Mouse (Mus musculus) kidney, postnatal 0 days (tissue): ENCODE measurements around the gene Tmem87a. TPM values are rescaled to one million over a fixed set of nuclear protein-coding genes. Genes with fewer than 3 reads are reported as not detected.
A peak's percentile ranks its signal among the peaks of the same experiment; 100 is the strongest.

ENCODE experiments used
- ATAC-seq: fragments of 200-750 bp; cut with Nextera tagmentation; replicated peaks from 2 replicates; pipeline ENCODE4 v1.8.0; 2017; ENCODE audit warnings: low read depth, moderate number of reproducible peaks, moderate TSS enrichment, moderate library complexity; ENCODE audit not compliant: low FRiP score
- DNase-seq: peaks from one replicate; pipeline ENCODE4 v3.0.0-alpha.2; 2016; ENCODE audit warnings: low spot score
- H3K27ac ChIP-seq: fragments of 300-500 bp; sonication (generic); 2 replicates; pipeline ENCODE4 v1.5.1; 2014; ENCODE audit warnings: mild to moderate bottlenecking
- H3K27me3 ChIP-seq: fragments of 300-500 bp; sonication (generic); 2 replicates; pipeline ENCODE4 v1.6.1; 2014; ENCODE audit warnings: low read length, mixed read lengths; ENCODE audit not compliant: insufficient read depth
- H3K36me3 ChIP-seq: fragments of 300-500 bp; sonication (generic); 2 replicates; pipeline ENCODE4 v1.6.1; 2014; ENCODE audit warnings: low read length, mixed read lengths; ENCODE audit not compliant: insufficient read depth
- H3K4me1 ChIP-seq: fragments of 300-500 bp; sonication (generic); replicated peaks from 2 replicates; pipeline ENCODE4 v1.6.1; 2014; ENCODE audit warnings: antibody characterized with exemption, low read length, mixed read lengths; ENCODE audit not compliant: insufficient read depth
- H3K4me2 ChIP-seq: fragments of 300-500 bp; sonication (generic); 2 replicates; pipeline ENCODE4 v1.6.1; 2014; ENCODE audit warnings: mild to moderate bottlenecking, low read length, moderate library complexity, mixed read lengths
- H3K4me3 ChIP-seq: fragments of 300-500 bp; sonication (generic); replicated peaks from 2 replicates; pipeline ENCODE4 v1.5.1; 2014; ENCODE audit warnings: low read depth, low read length
- H3K9ac ChIP-seq: fragments of 300-500 bp; sonication (generic); 2 replicates; pipeline ENCODE4 v1.6.1; 2014; ENCODE audit warnings: low read depth, low read length
- H3K9me3 ChIP-seq: fragments of 300-500 bp; sonication (generic); replicated peaks from 2 replicates; pipeline ENCODE4 v1.6.1; 2016; ENCODE audit warnings: low read length, inconsistent platforms, mixed read lengths
- CTCF ChIP-seq: IDR thresholded peaks from 2 replicates; pipeline ENCODE4 v1.5.1; 2016; ENCODE audit warnings: antibody characterized with exemption, low read depth, mild to moderate bottlenecking, moderate library complexity
- WGBS: fragments of 180-500 bp; shearing (Covaris S2); extraction: QIAGEN DNeasy Blood & Tissue Kit; methylation state at CpG from one replicate; pipeline ENCODE4 v1.1.7; 2014; 5-methylcytosine and 5-hydroxymethylcytosine counted together
- polyA plus RNA-seq: library from polyadenylated mRNA; unstranded; fragments of >200 nt; fragmentation: Nextera tagmentation; extraction: Ambion mirVana; gene quantifications from 2 replicates; pipeline ENCODE4 v1.2.1, GENCODE M21; 2015

Tmem87a gene
- polyA plus RNA-seq, 1 experiment from 2014 or later = 10.4 TPM

- H3K4me2 ChIP-seq = no peak overlapping the region
- WGBS = 62% methylated on average over 9 of the region's 9 CpGs
- peak; percentile 40 for DNase-seq
- TF ChIP-seq CTCF = no peak
- H3K4me1 ChIP-seq = no peaks in the 10 kb centered on the region; the same call in 1 of the 2 replicates
- H3K4me3 ChIP-seq = no peak overlapping the region
- no peak overlapping the region for H3K9ac ChIP-seq
- no peak for ATAC-seq
- H3K27ac ChIP-seq = no peak overlapping the region
- no peaks in the 10 kb centered on the region for H3K27me3 ChIP-seq
- no peaks in the 10 kb centered on the region for H3K9me3 ChIP-seq
- H3K36me3 ChIP-seq = peaks cover 31% of the 10 kb centered on the region
Measured at GRCm38 (mm10) chr2:120348120-120348519, 55.8 kb downstream of the Tmem87a start.

DNA sequence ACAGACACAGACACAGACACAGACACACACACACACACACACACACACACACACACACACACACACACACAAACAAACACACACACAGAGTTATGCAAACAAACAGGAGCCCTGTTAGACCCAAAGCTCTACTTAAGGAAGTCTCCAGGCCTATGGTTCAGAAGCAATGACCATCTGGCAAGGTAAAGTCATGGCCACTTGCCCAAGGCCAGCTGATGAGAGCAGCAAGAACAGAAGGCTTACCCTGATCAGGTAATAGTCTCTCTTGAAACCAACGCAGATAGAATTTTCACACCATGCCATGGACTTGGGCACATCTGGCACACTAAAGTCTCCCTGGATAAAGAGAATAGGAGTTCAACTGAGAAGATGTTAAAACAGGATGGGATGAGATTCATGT lies 62.2 kb downstream of the Tmem87a start:
- 94% methylated on average over 1 of the region's 1 CpGs for WGBS
- Histone ChIP-seq H3K4me2 (no peak overlapping the region), H3K9ac (no peak overlapping the region), H3K27me3 (no peaks in the 10 kb centered on the region), H3K27ac (no peak overlapping the region), H3K4me1 (no peaks in the 10 kb centered on the region), H3K36me3 (peaks cover 42% of the 10 kb centered on the region), H3K4me3 (no peak overlapping the region), H3K9me3 (no peaks in the 10 kb centered on the region)
- no peak for TF ChIP-seq CTCF
- ATAC-seq (no peak), DNase-seq (no peak)

GRCm38 (mm10) chr2:120337886-120338285 lies 66.0 kb downstream of the Tmem87a start:
- ATAC-seq = no peak
- no peak overlapping the region for H3K4me3 ChIP-seq
- peak; percentile 34 for DNase-seq
- no peak overlapping the region for H3K4me2 ChIP-seq
- 58% methylated on average over 2 of the region's 2 CpGs for WGBS
- no peaks in the 10 kb centered on the region for H3K4me1 ChIP-seq
- no peak overlapping the region for H3K27ac ChIP-seq
- H3K27me3 ChIP-seq = no peaks in the 10 kb centered on the region
- H3K9me3 ChIP-seq = no peaks in the 10 kb centered on the region
- no peak overlapping the region for H3K9ac ChIP-seq
- H3K36me3 ChIP-seq = peaks cover 34% of the 10 kb centered on the region
- peak; percentile 52 for TF ChIP-seq CTCF

DNA sequence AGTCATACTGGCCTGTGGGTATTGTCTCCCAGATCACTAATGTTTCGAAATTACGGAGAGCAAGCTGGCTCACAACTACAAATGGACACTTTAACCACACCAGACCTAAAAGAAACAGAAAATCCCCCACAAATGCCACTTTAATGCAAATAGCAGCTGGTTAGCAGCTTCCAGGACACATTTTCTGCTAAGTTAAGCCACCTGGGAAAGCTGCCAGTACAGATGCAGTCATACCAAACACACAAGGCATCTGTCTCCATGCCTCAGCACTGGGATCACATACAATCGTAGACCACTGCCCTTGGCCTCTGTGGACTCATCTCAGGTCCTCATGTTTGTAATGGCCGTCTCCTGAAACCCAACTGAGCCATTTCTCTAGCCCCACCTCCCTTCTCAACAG lies 72.3 kb downstream of the Tmem87a start:
- no peak for ATAC-seq
- WGBS = 93% methylated on average over 4 of the region's 4 CpGs
- Histone ChIP-seq H3K9me3 (no peaks in the 10 kb centered on the region), H3K9ac (no peak overlapping the region), H3K27ac (no peak overlapping the region), H3K4me1 (no peaks in the 10 kb centered on the region), H3K4me3 (no peak overlapping the region), H3K4me2 (no peak overlapping the region), H3K27me3 (no peaks in the 10 kb centered on the region), H3K36me3 (peaks cover 44% of the 10 kb centered on the region)
- no peak for TF ChIP-seq CTCF
- no peak for DNase-seq

DNA sequence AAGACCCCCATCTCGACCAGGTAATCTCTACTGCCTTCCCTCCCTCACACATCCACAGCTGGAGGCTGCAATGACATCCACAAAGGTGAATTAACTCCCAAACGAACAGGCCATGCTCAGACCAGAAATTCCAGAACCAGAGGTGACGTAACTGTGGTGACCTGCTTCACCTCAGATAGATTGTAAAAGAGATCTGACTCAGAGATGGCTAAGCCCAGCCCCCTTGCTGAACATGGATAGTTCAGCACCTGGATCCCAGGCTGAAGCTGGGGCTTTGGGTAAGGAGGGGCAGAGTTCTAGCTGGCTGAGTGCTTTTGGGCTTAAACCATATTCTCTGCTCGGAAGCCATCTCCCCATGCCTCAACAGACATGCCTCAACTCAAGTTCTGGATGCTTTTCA lies 88.8 kb downstream of the Tmem87a start:
- Histone ChIP-seq H3K4me1 (no peaks in the 10 kb centered on the region), H3K36me3 (peaks cover 28% of the 10 kb centered on the region), H3K9ac (no peak overlapping the region), H3K27ac (no peak overlapping the region), H3K4me2 (no peak overlapping the region), H3K4me3 (no peak overlapping the region), H3K9me3 (no peaks in the 10 kb centered on the region), H3K27me3 (no peaks in the 10 kb centered on the region)
- ATAC-seq = no peak
- 57% methylated on average over 4 of the region's 4 CpGs for WGBS
- no peak for DNase-seq
- no peak for TF ChIP-seq CTCF

- ATAC-seq (no peak), DNase-seq (no peak)
- Histone ChIP-seq H3K27me3 (no peaks in the 10 kb centered on the region), H3K9ac (no peak overlapping the region), H3K4me2 (no peak overlapping the region), H3K36me3 (peaks cover 28% of the 10 kb centered on the region), H3K4me1 (no peaks in the 10 kb centered on the region), H3K27ac (no peak overlapping the region), H3K4me3 (no peak overlapping the region), H3K9me3 (no peaks in the 10 kb centered on the region)
- 56% methylated on average over 4 of the region's 4 CpGs for WGBS
- TF ChIP-seq CTCF = no peak
Measured at GRCm38 (mm10) chr2:120314487-120314886, 89.4 kb downstream of the Tmem87a start.

DNA sequence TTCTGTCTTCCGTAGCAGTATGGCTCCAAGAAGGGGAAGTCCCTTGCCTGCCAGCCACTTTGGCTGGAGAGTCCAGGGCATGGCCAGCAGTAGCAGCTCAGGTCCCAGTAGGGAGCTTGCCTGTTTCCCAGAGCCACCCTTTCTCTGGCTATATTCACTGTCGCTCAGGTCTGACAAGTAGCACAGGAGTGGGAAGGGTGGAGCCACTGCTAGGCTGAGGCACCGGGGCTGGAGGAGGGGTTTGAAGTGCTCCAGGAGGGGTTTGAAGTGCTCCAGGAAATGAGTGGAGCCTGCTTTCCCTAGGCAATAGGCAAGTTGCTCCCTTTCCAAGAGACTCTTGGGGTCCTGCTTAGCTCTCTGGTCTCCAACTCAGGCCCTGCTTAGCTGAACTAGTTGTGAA lies 89.9 kb downstream of the Tmem87a start, which contains the start of gene Pla2g4f:
Gene Pla2g4f, minus strand, starts transcription at position 190 of the 400 bp plus-strand sequence.
- no peak within 1 kb of the TSS for H3K9ac ChIP-seq
- H3K4me2 ChIP-seq = no peak within 1 kb of the TSS
- no peak within 1 kb of the TSS for H3K27ac ChIP-seq
- H3K27me3 ChIP-seq = no peaks in the 10 kb centered on the region
- TF ChIP-seq CTCF = no peak
- H3K9me3 ChIP-seq = no peaks in the 10 kb centered on the region
- ATAC-seq (no peak), DNase-seq (no peak)
- WGBS = 48% methylated on average over 3 of the region's 3 CpGs
- H3K4me1 ChIP-seq = no peaks in the 10 kb centered on the region
- H3K36me3 ChIP-seq = peaks cover 23% of the 10 kb centered on the region
- H3K4me3 ChIP-seq = no peak within 1 kb of the TSS
